Mouse (Mus musculus) activated CD4-positive, CD25-positive, alpha-beta regulatory T cell, adult 9 weeks (primary cell): Measurements from ENCODE around the gene Smchd1. TPM values are rescaled to one million over a fixed set of nuclear protein-coding genes. Genes with fewer than 3 reads are reported as not detected.

Source experiments
- polyA plus RNA-seq: library from polyadenylated mRNA; unstranded; fragments of 100-300 nt; shearing (Covaris generic); gene quantifications from one replicate; pipeline ENCODE4 v1.2.1, GENCODE M21; 2017

The Smchd1 gene
- 99.6 TPM for polyA plus RNA-seq

GRCm38 (mm10) chr17:71474762-71475704 lies at the start of gene Smchd1:
Gene Smchd1, minus strand, starts transcription at chr17:71475343.

DNA sequence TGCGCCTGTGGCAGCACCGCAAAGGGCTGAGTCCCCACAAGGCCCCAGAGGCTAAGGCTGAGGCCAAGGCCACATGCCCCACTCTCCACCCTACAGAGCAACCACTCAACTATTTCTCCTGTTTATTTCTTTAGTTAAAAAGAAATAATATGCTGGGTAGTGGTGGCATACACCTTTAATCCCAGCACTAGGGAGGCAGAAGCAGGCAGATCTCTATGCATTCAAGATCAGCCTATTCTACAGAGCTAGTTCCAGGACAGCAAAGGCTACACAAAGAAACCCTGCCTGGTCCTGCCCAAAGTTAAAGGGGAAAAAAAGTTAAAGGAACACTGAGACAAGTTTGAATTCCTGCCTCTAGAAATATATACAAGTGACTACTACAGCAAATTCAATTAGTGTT lies 15.3 kb downstream of the Smchd1 start, which contains the start of gene Gm4707:
Gm4707 (minus strand) TSS at position 101 of the 400 bp plus-strand sequence.

GRCm38 (mm10) chr17:71311340-71312171 lies 163.6 kb downstream of the Smchd1 start, which contains the start of gene Emilin2:
Gene Emilin2, minus strand, starts transcription at chr17:71311978.

Other genes with a start within 250 kb of the Smchd1 start
- 0.37 TPM for gene Emilin2, start 163.4 kb downstream of the Smchd1 start, polyA plus RNA-seq
- gene Gm4707, start 15.4 kb downstream of the Smchd1 start, polyA plus RNA-seq = 2.4 TPM
- 14.7 TPM for gene Ndc80, start 51.5 kb upstream of the Smchd1 start, polyA plus RNA-seq
- gene Spdya, start 76.7 kb upstream of the Smchd1 start, polyA plus RNA-seq = 0.32 TPM
- gene Wdr43, start 140.6 kb upstream of the Smchd1 start, polyA plus RNA-seq = 134 TPM
- not detected for gene Togaram2, start 197.9 kb upstream of the Smchd1 start, polyA plus RNA-seq